Mouse (Mus musculus): ENCODE results near the gene Acp4.
A peak's percentile ranks its signal among the peaks of the same experiment; 100 is the strongest.
"Not testable (repeated sequence)": the region's sequence is repeated elsewhere in the genome, so short reads cannot be mapped to it uniquely, and the experiment has no call there.

Gene Acp4

DNA sequence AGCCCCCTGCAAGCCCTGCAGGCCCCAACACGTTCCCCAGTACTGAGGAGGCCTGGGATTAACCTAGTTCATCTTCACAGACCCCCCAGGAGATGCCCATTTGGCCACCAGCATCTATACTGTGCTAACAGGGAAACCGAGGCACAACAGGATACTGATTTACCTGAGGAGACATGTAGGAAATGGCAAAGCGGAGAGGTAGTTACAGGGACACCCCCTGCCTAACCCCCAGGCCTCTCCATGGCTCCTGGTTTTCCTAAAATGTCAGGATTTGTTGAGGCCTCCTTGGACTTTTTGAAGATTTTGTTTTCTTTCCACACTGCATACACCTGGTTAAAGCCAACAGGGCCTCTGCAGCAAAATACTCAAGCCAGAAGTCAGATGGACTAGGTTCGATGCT is at the start of gene Acp4:
TSS of gene Acp4 (minus strand) at position 101 of the 400 bp plus-strand sequence.
- no peak for DNase-seq (ENCODE audit: low spot score in 2 of 2)

DNA sequence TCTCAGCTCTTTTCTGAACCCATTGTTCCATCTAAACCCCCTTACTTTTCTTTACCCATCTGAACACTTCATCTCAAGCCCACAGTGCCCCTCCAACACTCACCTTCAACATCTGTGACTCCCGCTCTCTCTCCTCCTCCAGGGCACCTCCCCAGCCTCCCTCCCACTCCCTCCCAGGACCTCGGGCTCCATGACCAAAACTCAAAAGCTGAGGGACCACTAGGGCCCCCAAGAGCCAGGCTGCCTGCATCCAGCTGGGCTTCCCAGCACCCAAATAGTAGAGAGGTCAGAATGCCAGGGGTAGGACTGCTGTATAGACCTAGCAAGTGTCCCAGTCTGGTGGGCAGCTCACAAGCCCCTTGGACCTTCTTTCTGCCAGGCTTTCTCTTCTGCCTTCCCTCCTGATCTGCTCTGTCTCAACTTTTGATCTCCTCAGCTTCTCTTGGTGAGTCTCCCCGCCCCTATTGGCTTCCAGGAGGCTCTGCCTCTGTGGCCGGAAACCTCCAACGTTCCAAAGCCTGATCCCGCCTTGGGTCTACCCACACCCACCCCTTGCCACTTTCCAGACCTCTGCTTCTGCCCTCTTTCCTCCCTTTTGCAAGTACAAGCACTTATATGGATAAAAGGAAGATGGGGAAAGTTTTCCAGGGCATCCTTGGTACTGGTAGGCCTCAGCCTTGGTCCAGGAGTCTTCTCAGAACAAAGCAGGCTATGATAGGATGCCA is 49.5 kb upstream of the Acp4 start, which contains the start of gene Clec11a:
TSS of gene Clec11a (minus strand) at position 387 of the 725 bp plus-strand sequence.
- DNase-seq (ENCODE audit: low spot score in 2 of 2) = no peak

DNA sequence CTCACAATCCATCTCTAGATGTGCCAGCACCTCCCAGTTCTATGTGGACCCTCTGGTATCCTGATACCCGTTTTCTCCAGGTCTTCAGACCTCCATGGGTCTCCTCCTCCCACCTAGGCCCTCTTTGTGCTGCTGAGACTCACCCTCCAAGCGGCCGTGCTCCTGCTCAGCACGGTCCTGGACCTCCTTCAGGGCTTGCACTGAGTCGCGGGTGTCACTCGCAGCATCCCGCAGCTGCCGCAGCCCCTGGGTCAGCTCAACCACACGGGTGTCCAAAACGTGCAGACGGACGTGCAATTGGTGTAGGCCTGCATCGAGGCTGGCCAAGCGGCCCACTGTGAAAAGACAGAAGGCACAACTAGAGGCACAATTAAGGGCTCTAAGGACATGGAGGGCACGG is 48.5 kb upstream of the Acp4 start:
- DNase-seq (ENCODE audit: low spot score in 2 of 2) = peak in 1 of 2 experiments; percentile 13

DNA sequence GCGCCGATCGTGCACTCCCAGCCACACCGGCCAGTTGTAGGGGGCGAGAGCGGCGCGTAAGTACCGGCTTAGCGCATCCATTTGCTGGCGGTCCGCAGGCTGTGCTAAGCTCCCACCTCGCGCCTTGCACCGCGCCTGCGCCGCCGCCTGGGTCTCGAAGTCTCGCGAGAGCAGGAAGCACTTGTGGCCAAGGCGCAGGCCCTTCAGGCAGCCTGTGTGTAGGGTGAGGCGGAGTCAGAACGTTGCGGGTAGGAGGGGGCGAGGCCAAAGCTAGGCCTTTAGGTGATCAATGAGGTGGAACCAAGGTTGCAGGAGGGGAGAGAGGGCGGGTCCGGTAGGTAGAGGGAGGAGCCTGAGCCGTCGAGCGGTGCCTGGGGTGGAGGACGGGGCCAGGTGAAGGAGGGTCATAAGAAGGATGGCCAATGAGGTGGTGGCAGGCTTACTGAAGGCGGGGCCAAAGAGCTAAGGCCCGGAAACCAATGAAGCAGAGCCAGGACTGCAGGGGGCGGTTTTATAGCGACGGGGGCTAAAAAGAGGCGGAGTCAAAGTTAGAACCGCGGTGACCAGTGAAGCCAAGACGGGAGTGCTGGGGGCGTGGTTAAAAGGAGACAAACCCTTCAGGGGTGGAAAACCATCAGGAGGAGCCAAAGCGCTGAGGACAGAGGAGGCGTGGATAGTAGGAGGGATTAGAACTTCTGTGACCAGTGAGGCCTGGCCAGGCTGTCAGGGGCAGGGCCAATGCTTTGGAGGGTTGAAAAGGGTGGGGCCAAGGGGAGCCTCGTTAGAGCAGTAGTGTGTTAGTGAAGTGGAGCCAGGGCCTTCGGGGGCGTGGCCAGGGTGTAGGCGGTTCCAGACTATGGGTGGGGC is 47.8 kb upstream of the Acp4 start:
- peak; percentile 98 for DNase-seq (ENCODE audit: low spot score in 2 of 2)

DNA sequence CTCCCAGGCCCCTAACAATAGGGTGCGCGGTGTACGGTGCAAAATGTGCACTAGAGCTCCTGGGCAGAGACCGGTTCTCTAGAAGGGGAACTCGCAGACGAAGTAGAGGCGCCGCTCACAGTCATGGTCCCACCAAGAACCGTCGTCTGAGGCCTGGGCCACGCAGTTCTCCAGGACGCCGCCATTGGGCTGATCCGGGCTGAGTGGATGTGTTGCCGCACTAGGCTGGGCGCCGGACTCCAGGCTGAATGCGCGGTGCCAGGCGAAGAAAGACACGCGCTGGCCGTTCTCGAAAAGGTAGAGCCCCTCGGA is 47.2 kb upstream of the Acp4 start:
- no peak for DNase-seq (ENCODE audit: low spot score in 2 of 2)

DNA sequence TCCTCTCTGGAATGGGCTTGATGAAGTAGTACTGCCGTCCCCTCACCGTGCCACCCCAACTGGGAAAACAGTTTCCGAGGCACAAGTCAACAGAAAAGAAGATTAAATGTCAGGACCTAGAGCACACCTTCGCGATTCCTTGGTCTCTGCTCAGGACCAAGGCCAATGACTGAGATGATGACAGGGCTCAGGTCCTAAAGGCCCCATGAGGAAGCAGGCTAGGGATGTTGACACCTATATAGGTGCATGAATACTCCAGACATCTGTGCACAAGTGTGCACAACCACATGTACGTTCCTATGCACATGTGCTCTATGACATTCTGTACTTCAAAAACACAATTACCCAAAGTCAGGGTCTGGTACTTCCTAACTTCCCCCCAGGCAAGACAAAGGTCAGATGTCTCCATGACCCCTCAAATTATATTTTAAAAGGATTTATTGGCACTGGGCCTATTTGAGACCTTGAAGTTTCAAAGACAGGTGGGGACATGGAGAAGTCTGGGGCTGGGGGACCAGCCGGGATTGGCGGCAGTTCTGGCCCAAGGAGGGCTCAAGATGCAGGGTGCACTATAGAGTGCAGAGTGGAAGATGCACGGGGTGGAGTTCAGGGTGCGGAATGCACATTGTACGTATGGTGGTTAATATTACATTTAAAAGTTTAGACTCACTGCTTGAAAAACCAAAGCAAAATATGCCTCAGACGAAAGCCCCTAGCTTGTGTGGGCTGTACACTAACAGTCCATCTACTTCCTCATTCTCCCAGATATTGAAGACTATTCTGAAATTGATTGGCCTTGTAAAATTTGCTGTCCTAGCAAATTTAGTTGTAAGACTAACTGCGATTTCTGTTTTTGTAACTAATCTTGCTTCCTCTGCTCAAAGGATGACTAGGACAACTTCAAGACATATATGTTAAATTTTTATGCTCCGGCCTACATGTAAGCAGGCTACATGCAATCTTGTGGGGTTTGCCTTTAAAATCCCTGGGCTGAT is 46.5 kb upstream of the Acp4 start:
- no peak for DNase-seq (ENCODE audit: low spot score in 2 of 2)

DNA sequence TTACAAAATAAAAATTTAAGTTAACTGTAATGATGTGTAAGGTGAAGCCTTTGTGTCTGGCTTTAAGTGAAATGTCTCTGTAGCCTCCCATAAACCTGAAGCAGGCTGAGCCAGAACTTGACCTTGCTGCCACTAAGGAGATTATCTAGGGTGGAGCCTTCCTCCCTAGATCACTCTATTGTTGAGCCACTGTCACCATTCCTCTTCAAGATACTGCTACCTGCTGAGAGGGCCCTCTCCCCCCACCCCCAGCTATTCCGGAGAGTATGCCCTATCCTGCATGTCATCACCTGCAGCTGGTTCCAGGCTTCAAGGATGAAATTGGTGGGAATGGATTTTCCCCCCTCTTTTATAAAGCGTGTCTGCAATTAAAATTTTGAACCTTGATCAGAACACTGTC is 40.3 kb upstream of the Acp4 start:
- DNase-seq (ENCODE audit: low spot score in 2 of 2) = not testable (repeated sequence)

DNA sequence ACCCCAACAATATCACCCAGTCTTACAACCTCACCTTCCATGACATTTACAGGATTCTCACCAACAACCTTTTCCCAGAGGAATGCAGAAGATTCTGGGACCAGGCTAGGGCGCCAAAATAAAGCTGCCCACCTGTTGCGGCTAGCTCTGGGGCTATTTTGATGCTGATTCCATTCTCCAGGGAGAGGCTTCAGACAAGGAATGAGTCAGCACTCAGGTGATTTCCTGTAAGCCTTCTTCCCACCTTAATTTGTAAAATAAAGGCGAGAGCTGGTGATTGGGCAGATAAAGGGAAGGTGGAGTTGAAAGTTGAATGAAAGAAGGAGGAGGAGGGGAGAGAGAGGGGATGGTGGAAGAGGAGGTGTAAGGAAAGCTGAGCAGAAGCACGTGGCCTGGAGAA is 34.2 kb upstream of the Acp4 start:
- DNase-seq (ENCODE audit: low spot score in 2 of 2) = no peak

DNA sequence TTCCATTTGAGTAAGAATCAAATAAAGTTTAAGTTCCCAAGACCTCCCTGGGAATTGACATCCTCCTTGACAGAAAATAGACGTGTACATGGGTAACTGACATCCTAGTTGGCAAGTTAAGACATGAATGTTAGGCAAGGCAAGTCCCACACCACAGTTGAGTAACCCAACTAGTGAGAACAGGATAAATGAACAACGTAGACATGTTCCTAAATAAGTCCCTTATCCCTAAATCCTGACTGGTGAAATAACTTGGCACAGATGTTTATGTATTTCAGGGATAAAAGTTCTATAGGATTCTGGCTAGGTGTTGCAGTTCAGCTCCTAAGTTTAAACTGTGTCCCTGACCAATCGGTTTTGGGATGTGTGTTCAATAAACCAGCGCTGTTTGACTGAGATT is 33.8 kb upstream of the Acp4 start:
- no peak for DNase-seq (ENCODE audit: low spot score in 2 of 2)

DNA sequence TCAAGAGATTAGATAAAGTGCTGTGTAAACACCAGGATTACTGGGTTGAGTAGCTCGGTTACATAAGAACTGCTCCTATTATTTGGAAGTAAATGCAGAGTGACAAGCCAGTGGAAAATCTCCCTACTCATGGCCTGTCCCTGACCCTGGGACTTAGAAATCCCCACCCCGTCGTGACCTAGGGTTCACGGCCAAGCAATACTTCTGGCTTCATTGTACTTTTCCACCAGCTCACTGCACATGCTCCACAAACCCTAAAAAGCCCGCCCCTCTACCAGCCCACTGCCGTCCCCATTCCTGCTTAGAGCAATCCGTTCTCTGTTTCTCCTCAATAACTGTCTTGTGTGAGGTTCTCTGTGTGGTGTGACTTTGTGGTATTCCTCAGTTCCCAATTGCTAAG is 30.6 kb upstream of the Acp4 start:
- no peak for DNase-seq (ENCODE audit: low spot score in 2 of 2)

DNA sequence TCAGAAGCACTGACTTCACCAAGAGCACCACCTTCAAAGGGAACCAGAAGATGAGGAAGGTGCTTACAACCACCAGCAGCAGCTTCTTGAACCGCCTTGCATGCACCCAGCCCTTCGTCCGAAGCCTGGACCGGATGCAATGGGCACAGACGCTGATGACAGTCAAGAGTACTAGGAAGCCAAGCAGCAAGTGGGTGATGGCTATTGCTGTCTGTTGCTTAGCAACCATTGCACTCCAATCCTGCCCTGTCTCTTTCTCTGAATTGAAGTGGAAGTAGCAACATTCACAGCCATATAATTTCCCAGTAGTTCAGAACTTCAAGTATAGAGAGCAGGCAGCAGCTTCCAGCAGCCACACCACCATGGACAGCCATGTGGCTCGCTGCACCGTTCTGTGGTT is 24.4 kb upstream of the Acp4 start:
- DNase-seq (ENCODE audit: low spot score in 2 of 2) = no peak

DNA sequence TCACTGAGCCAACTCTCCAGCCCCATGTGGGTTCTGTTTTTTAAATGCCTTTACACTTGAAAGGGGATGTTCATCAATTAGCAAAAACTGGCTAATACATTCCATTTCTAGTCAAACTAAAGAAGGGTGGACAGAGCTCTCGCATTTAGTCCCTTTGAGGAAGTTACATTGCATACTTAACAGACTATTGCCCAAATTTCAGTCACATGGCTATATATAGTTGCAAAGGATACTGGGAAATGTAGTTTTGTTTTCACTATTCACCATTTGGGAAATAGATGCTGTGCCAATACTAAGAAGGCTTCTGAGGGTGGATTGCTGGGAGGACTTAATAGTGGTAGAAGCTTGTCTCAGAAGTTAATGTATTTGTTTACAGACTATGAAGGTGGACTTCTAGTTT is 23.8 kb upstream of the Acp4 start:
- DNase-seq (ENCODE audit: low spot score in 2 of 2) = no peak

DNA sequence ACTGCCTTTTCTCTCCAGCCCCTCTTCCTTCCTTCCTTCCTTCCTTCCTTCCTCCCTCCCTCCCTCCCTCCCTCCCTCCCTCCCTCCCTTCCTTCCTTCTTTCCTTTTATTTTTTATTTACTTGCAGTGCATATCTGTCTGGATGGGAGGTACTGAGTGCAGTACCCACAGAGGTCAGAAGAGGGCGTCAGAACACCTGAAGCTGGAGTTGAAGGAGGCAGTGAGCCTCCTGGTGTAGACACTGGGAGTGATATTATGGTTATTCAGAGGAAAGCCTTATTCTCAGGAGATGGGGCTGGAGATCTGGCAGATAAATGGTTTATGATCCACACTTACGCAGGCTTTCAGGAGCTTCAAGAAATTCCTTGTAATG is 20.1 kb upstream of the Acp4 start:
- peak; percentile 41 to 62 for DNase-seq (ENCODE audit: low spot score in 2 of 2)

DNA sequence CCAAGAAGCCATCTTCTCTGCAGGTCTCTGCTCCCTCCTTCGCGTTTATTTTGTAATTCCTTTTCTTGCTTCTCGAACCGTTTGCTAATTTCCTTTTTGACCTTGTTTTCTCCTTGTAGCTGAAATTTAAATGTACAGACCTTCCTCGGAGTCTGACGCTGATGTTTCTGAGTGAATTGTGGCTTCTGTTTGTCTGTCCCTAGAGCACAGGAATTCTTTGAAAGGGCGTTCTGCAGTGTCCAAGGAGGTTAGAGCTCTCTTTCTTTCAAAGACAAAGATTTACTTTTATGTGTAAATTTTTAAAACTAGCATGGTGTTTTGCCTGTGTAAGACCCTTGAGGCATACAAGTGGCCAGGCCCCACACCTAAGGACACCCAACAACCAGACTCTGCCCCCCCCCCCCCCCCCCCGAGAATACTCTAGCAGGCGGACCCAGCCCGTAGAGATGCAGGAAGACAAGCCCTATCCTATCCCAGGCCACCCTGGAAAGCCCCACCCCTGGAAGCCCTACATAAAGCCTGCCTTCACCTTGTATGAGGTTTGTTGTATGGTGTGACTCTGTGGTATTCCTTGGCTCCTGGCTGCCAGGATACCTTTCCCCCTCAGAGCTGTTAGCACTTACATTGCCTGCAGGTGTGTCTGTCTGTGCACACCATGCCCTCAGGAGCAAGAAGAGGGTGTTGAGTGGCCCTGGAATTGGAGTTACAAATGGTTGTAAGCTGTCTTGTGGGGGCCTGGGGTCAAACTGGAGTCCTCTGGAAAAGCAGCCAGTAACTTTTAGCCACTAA is 19.5 kb upstream of the Acp4 start:
- no peak for DNase-seq (ENCODE audit: low spot score in 2 of 2)

DNA sequence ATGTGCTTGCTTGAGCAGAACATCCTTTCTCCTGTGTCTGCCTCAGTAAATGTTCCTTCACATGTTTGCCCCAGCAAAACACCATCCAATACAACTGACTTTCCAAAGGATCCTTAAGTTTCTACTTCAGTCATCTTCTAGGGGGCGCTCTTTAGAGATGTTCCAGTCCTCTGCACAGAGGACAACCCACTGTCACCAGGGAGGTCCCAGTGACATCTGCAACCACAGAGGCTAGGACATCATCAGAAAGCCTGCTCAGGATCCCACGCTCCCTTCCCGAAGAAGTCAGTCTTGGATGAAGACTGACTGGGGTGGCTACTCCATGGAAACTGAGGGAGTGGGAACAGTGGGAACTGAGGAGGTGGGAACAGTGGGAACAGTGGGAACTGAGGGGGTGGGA is 18.4 kb upstream of the Acp4 start:
- DNase-seq (ENCODE audit: low spot score in 2 of 2) = no peak

DNA sequence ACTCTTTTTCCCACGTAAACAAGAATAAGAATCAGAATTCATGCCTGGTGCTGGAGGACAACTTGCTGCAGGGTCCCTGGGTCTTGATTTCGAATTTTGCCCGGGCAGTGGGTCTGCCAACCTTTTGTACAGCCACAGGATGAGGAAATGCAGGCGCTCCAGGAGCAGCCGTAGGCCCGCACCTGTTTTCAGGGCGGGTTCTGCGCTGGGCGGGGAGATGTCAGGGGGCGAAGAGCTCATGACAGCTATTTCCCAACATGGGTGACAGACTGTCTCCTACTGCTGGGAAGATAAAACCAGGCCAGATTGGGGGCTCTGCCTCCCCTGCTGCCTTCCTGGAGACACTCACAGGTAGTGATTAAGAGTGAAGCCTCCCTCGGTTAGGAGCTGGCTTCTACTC is 16.9 kb upstream of the Acp4 start:
- no peak for DNase-seq (ENCODE audit: low spot score in 2 of 2)

DNA sequence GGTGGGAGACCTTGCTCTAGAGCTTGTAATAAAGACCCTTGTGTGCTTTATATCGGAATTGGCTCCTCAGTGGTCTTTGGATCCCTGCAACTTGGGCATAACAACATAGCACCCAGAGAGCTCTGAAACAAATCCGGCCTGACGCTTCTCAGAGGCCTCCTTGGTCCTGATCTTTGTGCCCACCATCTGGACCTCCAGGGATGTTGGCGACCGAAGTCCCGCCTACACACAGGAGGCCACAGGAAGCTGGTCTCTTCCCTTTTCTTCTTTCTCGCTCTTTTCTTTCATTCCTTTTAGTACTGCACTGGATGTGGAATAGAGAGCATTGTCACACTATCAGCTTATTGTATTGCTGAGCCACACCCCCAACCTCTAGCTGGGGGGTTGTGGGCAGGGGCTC is 16.3 kb upstream of the Acp4 start:
- DNase-seq (ENCODE audit: low spot score in 2 of 2) = no peak

DNA sequence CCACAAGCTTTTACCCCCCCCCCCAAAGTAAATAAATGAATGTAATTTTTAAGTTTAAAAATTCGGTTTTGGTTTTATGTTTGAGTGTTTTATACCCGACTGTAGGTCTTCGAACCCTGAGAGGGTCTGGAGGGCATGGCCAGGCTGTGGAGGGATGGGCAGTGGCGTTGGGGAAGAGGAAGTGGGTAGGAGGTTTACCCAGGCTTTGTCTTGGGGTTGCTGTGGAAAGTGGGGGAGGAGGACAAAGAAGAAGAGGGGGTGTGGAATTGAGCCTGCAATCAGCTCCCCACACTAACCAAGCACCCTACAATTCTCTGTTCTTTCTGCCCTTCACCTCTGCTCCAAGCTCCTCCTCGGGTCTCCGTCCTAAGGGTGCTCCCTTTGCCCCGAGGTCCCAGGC is 15.4 kb upstream of the Acp4 start:
- DNase-seq (ENCODE audit: low spot score in 2 of 2) = no peak

DNA sequence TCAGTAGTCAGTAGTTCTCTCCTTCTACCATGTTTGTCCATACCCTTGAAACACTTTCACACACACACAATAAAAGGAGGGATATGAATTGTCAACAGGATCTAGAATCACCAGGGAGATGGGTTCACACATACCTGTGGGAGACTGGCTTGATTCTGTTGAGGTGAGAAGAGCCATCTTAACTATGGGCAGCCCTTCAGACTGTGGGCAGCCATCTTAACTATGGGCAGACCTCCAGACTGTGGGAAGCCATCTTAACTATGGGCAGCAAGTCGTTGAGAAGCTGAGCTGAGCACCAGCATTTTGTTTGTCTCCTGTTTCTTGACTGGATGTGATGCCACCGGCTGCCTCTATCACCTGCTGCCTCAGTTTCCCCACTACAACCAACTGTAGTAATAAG is 14.1 kb upstream of the Acp4 start:
- DNase-seq (ENCODE audit: low spot score in 2 of 2) = no peak

DNA sequence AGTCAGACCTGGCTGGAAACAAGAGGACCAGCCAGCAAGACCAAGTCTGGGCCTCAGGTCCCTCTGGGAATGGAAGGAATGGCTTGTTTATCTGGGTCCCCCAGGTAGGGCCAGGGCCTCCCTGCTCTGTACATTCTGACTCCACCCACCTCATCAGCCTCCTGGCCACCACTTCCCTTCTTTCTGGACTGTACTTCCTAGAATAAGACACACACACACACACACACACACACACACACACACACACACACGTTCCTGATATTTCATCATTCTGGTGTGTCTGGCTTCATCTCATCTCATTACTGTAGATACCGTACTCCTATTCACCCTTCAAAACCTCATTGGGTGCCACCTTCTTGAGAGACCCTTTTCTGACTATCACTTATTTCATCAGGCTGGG is 12.2 kb upstream of the Acp4 start:
- no peak for DNase-seq (ENCODE audit: low spot score in 2 of 2)

DNA sequence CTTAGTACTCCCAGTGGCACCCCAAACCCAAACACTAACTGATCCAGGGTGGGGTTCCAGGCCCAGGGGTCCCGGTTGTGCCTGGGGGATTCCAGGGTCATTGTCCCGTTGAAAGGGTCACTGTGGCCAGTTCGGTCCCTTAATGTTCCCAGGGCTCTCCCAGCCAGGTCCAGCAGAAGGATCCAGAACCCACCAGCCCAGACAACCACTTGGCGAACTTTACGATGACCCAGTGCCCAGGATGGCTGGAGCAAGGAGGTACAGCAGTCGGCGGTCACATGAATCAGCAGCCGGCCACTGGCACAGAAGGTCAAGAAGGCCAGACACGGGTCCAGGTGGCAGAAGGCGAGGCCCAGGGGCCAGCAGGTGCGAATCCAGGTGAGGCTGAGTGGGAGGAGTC is 10.9 kb upstream of the Acp4 start:
- no peak for DNase-seq (ENCODE audit: low spot score in 2 of 2)
